22 mouse cellular contexts compared by ENCODE assay signal in genomic region chr11:25940716-25941294, GRCm38 (mm10).
DNase-seq lines count a peak whose midpoint lies in the region; ATAC-seq lines count a peak whose summit lies in the region.
"Had no signal": no experiment of that assay in that cellular context is flagged by ENCODE, and none has a peak within 500 bp of the region (broad histone marks: within the 10 kb centered on the region; RNA-seq: fewer than 3 reads in every experiment).

No protein-coding gene starts in this region.

- no peak for ATAC-seq in inflammation-experienced regulatory T-cells, adult 6 months
- ATAC-seq: midbrain, embryonic 15.5 days had no signal

- intact Hi-C loops in left cerebral cortex, postnatal 4 days (cut with DNase I) = no loop called here

- peak; percentile 21 to 39 for DNase-seq in frontal cortex, postnatal 36 days (ENCODE audit: low spot score in 2 of 2)
- DNase-seq in frontal cortex, postnatal 14 days (ENCODE audit: low spot score in 2 of 2) = no peak
- peak; percentile 8 to 34 for DNase-seq in left cerebral cortex, adult 9 months (ENCODE audit: low spot score in 2 of 2)
- no peak for DNase-seq in left cerebral cortex, postnatal 4 days
- peak; percentile 35 for DNase-seq in right cerebral cortex, postnatal 25 days
- no peak for DNase-seq in right cerebral cortex, postnatal 4 days
- DNase-seq in telencephalon, adult 2 months (ENCODE audit: low read depth, low spot score) = peak; percentile 34
- DNase-seq: adrenal gland, adult 2 months; B cell, adult 2 months; cerebellum, adult 2 months; cerebellum, postnatal 25 days; gastrocnemius, postnatal 14 days; heart, adult 11 months; heart, postnatal 10 days; kidney, adult 2 months; kidney, postnatal 10 days; liver; lung, postnatal 36 days; right cerebral cortex, postnatal 14 days; thymus, postnatal 14 days had no signal

Comparison
In these comparisons a context has a peak if more than half of its experiments do, and no peak if none do; other contexts are left out.
1. DNase-seq: peak in frontal cortex, postnatal 36 days (2 of 2), left cerebral cortex, adult 9 months (2 of 2), right cerebral cortex, postnatal 25 days (single experiment) and telencephalon, adult 2 months (single experiment); none in frontal cortex, postnatal 14 days (0 of 2), left cerebral cortex, postnatal 4 days (single experiment) and right cerebral cortex, postnatal 4 days (single experiment).